Mouse (Mus musculus) liver, postnatal 0 days (tissue): ENCODE data around the gene Cps1. TPM values are rescaled to one million over a fixed set of nuclear protein-coding genes. Genes with fewer than 3 reads are reported as not detected.

Source experiments
- ATAC-seq: fragments of 200-750 bp; cut with Nextera tagmentation; 2 replicates; pipeline ENCODE4 v1.8.0; 2017; ENCODE audit warnings: mild to moderate bottlenecking, moderate library complexity
- DNase-seq: peaks from one replicate; pipeline ENCODE4 v3.0.0-alpha.2; 2016
- H3K27ac ChIP-seq: fragments of 300-500 bp; sonication (generic); 2 replicates; pipeline ENCODE4 v1.5.1; 2014; ENCODE audit warnings: antibody characterized with exemption, moderate library complexity, mild to moderate bottlenecking, low read depth
- H3K27me3 ChIP-seq: fragments of 300-500 bp; sonication (generic); 2 replicates; pipeline ENCODE4 v1.6.1; 2014; ENCODE audit warnings: low read length, control low read depth, mixed read lengths; ENCODE audit not compliant: insufficient read depth
- H3K36me3 ChIP-seq: fragments of 300-500 bp; sonication (generic); replicated peaks from 2 replicates; pipeline ENCODE4 v1.6.1; 2014; ENCODE audit warnings: mild to moderate bottlenecking, control low read depth, low read length, moderate library complexity, mixed read lengths; ENCODE audit not compliant: insufficient read depth
- H3K4me1 ChIP-seq: fragments of 300-500 bp; sonication (generic); 2 replicates; pipeline ENCODE4 v1.6.1; 2014; ENCODE audit warnings: antibody characterized with exemption, mild to moderate bottlenecking, control low read depth; ENCODE audit not compliant: insufficient read depth
- H3K4me2 ChIP-seq: fragments of 300-500 bp; sonication (generic); 2 replicates; pipeline ENCODE4 v1.6.1; 2014; ENCODE audit warnings: low read depth, mild to moderate bottlenecking, low read length, moderate library complexity, mixed read lengths
- H3K4me3 ChIP-seq: fragments of 300-500 bp; sonication (generic); 2 replicates; pipeline ENCODE4 v1.5.1; 2014; ENCODE audit warnings: low read depth, low read length
- H3K9ac ChIP-seq: fragments of 300-500 bp; sonication (generic); replicated peaks from 2 replicates; pipeline ENCODE4 v1.6.1; 2014; ENCODE audit warnings: mild to moderate bottlenecking, moderate library complexity
- H3K9me3 ChIP-seq: fragments of 300-500 bp; sonication (generic); 2 replicates; pipeline ENCODE4 v1.6.1; 2016; ENCODE audit warnings: mild to moderate bottlenecking, control low read depth, low read length, mixed read lengths
- CTCF ChIP-seq: sonication (generic); IDR thresholded peaks from 2 replicates; pipeline ENCODE4 v1.5.1; 2016; ENCODE audit warnings: antibody characterized with exemption, low read depth
- EP300 ChIP-seq: IDR thresholded peaks from 2 replicates; pipeline ENCODE4 v1.6.1; 2016; ENCODE audit warnings: antibody characterized with exemption, low read depth, mild to moderate bottlenecking
- WGBS: fragments of 180-500 bp; shearing (Covaris S2); extraction: QIAGEN DNeasy Blood & Tissue Kit; methylation state at CpG from one replicate; pipeline ENCODE4 v1.1.7; 2014; ENCODE audit not compliant: insufficient replicate concordance; 5-methylcytosine and 5-hydroxymethylcytosine counted together
- polyA plus RNA-seq: library from polyadenylated mRNA; unstranded; fragments of >200 nt; fragmentation: Nextera tagmentation; extraction: Ambion mirVana; gene quantifications from 2 replicates; pipeline ENCODE4 v1.2.1, GENCODE M21; 2015

Gene Cps1
- polyA plus RNA-seq, 1 experiment from 2014 or later = 311 TPM

DNA sequence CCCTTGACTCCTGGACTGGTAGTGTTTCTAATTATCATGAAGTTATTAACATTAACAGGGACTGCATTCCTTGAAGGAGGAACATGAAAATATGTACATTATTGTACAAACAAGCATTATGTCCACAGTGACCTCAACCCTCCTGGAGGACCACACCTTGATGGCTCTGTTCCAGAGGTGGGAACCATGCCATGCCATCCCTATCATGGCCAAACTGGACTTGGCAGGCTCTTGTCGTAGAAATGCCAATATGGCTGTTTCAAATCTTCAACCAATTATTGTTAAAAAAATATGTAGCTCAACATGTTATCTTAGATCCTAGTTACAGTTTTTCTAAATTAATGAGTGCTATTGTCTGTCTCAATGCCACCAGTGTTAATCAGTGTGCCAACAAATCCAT, 116.1 kb downstream of the Cps1 start:
- Histone ChIP-seq H3K27me3 (no peaks in the 10 kb centered on the region), H3K9me3 (no peaks in the 10 kb centered on the region), H3K4me1 (no peaks in the 10 kb centered on the region), H3K27ac (no peak overlapping the region), H3K4me3 (no peak overlapping the region), H3K9ac (no peak overlapping the region), H3K4me2 (no peak overlapping the region), H3K36me3 (no peaks in the 10 kb centered on the region)
- 71% methylated on average over 1 of the region's 1 CpGs for whole genome bisulfite sequencing
- no peak for TF ChIP-seq CTCF
- TF ChIP-seq EP300 = no peak
- DNase-seq (no peak), ATAC-seq (no peak)

DNA sequence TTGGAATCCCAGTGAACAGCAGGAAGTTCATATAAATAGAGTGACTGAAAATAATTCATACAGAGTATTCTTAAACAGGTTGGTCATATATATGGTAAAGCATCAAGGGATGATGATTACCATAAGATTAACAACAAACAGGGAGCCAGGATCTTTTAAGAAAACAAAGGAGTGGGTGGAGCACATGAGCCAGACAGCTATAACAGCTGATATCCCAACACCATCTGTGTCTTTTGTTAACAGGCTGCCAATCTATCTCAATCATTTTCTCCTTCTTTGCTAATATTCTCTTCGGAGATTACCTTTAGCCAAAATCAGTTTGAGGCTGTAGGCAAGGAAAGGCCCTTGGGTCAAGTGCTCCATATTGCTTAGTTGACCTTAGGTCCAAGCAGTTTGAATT, 142.4 kb downstream of the Cps1 start:
- no peak overlapping the region for H3K27ac ChIP-seq
- H3K4me1 ChIP-seq = no peaks in the 10 kb centered on the region
- H3K4me2 ChIP-seq = no peak overlapping the region
- H3K36me3 ChIP-seq = no peaks in the 10 kb centered on the region
- no peaks in the 10 kb centered on the region for H3K9me3 ChIP-seq
- no peak for TF ChIP-seq EP300
- no peak for TF ChIP-seq CTCF
- H3K9ac ChIP-seq = no peak overlapping the region
- no peak overlapping the region for H3K4me3 ChIP-seq
- WGBS = 82% methylated on average over 1 of the region's 1 CpGs
- ATAC-seq (no peak), DNase-seq (no peak)
- H3K27me3 ChIP-seq = no peaks in the 10 kb centered on the region

DNA sequence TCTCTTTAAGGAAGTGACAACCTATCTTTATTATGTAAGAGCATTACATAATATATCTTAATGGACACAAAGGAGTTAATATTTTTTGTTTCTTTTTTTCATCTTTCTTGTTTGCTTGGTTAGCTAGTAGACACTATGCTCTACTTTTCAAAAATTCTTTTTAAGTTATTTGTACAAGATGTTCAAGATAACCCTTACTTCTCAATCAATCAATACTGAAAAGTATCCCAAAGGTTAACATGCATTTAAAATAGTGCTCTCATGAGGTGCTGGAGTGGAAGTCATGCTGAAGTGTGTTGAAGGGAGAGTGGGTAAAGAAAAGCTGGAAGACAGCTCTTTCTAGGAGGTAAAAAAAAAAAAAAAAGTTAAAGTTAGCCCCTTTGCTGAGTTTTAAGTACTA, 145.1 kb downstream of the Cps1 start:
- no peak for DNase-seq
- TF ChIP-seq CTCF = no peak
- no peak for TF ChIP-seq EP300
- Histone ChIP-seq H3K27me3 (no peaks in the 10 kb centered on the region), H3K4me1 (no peaks in the 10 kb centered on the region), H3K36me3 (no peaks in the 10 kb centered on the region), H3K9me3 (no peaks in the 10 kb centered on the region), H3K27ac (no peak overlapping the region), H3K9ac (no peak overlapping the region), H3K4me2 (no peak overlapping the region), H3K4me3 (no peak overlapping the region)
- ATAC-seq = no peak

DNA sequence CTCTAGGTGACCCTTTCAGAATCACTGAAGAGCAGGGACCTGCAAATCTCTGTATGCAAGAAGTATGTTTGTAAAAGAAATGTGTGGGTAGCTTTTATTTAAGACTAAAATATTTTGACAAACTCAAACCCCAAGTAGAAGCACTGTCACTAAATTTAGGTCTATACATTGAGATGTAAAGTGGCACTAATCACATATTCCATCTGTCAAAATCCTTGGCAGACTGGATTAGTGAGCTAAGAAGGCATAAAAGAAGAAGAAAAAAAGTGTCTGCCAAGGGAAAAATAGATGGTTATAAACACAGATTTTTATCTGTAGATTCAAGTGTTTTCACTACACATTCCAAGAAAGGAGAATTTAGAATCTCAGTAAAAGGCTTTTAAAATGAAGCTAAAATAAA, 145.6 kb downstream of the Cps1 start:
- H3K4me1 ChIP-seq = no peaks in the 10 kb centered on the region
- no peak overlapping the region for H3K4me2 ChIP-seq
- H3K4me3 ChIP-seq = no peak overlapping the region
- H3K27me3 ChIP-seq = no peaks in the 10 kb centered on the region
- DNase-seq = no peak
- ATAC-seq = no peak
- no peaks in the 10 kb centered on the region for H3K9me3 ChIP-seq
- H3K9ac ChIP-seq = no peak overlapping the region
- no peak for TF ChIP-seq CTCF
- TF ChIP-seq EP300 = no peak
- H3K36me3 ChIP-seq = no peaks in the 10 kb centered on the region
- H3K27ac ChIP-seq = no peak overlapping the region

DNA sequence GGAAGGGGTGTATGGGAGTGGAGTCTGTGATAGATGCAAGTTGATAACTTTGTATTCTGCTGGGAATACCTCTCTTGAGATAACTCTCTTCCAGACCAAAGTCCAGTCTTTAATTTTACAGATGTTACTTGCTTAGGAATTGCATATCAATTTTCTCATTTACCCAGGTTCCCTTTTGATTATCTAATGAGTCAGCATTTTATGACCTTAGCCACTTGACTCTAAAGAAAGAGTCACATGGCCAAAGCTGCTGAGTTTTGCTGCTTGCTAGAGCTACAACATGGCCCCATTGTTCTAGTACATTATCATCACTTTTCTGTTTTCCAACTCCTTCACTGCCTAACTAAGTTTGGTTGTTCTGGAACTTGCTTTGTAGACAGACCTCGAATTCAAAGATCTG, 153.4 kb downstream of the Cps1 start:
- TF ChIP-seq CTCF = no peak
- TF ChIP-seq EP300 = no peak
- Histone ChIP-seq H3K36me3 (no peaks in the 10 kb centered on the region), H3K27me3 (no peaks in the 10 kb centered on the region), H3K4me2 (no peak overlapping the region), H3K4me1 (no peaks in the 10 kb centered on the region), H3K9ac (no peak overlapping the region), H3K9me3 (no peaks in the 10 kb centered on the region), H3K27ac (no peak overlapping the region), H3K4me3 (no peak overlapping the region)
- DNase-seq = no peak
- WGBS = 71% methylated on average over 1 of the region's 1 CpGs
- ATAC-seq = no peak

Other genes with a start within 250 kb of the Cps1 start
- gene Myl1, start 177.6 kb upstream of the Cps1 start, polyA plus RNA-seq = 6.0 and 153 TPM in 2 replicates
- gene Lancl1, start 84.2 kb upstream of the Cps1 start, polyA plus RNA-seq = 25.5 and 26.8 TPM in 2 replicates